Mouse (Mus musculus) cerebellum, adult 11 months (tissue): ENCODE measurements around the gene Ano2.
A peak's percentile ranks its signal among the peaks of the same experiment; 100 is the strongest.

Experiments used
- DNase-seq: peaks from one replicate; pipeline ENCODE4 v3.0.0; 2022

Ano2 gene

DNA sequence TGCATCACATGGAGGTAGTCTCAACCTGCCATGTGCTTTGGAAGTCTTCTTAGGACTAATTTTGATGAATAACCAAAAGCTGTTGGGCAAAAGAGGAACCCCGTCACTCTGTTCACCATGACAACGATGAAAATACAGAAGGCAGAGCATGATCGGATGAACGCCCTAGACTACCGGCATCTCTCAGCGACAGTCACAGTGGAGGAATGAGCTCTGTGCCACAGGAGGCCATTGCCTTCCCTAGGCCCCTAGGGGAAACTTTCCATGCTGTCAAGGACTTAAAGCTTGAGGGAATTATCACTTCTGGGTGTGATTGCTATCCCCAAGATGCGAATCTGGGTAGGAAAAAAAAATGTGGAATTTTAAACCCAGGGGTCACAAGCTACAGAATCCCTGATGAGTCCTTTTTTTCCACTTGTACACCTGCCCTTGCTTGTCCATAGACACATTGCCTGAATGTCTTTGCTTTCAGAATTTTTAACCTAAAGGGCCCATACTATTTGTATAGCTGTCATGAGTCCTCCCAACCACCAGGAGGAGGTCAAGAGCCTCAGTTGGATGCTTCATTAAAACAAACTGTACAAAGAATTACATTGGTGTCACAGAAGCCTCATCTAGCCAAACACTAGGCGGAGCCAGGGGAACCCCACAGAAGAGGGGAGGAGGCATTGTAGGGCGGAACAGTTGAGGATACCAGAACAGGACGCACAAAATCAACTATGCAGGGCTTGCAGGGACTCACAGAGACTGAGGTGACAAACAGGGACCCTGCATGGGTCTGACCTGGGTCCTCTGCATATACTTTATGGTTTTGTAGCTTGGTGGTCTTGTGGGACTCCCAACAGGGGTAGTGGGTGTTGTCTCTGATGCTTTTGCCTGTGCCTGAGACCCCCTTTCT is 53.2 kb downstream of the Ano2 start:
- no peak for DNase-seq

DNA sequence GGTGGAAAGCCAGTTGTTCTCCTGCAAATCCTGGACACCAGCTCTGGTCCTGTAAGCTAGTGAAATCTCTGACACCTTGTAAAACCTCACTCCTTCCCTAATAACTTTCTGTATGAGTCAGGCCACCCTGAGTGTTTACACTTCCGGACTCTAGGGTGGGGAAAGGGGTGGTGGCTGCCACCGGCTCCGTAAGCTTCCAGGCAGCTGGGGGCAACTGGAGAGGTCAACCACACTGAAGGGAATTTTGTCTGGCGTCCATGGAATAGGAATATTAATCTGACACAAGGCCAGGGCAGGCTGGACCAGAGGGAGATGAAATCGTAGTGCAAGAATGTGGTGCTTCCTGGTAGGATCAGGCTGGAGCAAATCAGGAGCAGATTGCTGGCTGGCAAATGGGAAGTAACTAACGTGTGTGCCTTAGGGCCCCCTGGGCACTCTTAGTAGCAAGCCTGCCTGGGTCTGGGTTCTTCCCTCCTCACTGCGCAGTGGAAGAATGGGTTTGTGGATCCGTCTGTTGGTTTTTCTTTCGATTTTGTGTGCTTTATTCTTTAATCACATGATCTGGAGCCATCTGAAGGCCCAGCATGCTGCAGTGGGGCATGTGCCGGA is 57.2 kb downstream of the Ano2 start:
- DNase-seq: no peak

DNA sequence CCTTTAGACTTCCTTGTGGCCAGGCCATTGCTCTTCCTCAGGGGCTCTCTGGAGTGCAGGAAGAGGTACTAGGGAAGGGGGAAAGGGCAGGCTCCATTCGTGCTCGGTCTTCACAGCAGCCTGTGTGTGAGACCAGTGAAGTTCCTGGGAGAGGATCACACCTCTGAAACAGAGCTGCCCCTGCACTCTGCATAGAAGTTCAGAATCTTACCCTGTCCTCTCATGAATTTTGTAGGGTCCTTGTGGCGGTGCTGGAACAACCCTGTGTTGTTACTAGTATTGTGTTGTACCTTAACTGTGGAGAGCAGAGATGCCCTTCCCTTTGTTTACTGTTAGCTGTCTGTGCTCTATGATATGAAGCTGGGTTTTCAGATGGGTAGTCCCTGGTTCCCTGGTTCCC is 58.4 kb downstream of the Ano2 start:
- DNase-seq: no peak

DNA sequence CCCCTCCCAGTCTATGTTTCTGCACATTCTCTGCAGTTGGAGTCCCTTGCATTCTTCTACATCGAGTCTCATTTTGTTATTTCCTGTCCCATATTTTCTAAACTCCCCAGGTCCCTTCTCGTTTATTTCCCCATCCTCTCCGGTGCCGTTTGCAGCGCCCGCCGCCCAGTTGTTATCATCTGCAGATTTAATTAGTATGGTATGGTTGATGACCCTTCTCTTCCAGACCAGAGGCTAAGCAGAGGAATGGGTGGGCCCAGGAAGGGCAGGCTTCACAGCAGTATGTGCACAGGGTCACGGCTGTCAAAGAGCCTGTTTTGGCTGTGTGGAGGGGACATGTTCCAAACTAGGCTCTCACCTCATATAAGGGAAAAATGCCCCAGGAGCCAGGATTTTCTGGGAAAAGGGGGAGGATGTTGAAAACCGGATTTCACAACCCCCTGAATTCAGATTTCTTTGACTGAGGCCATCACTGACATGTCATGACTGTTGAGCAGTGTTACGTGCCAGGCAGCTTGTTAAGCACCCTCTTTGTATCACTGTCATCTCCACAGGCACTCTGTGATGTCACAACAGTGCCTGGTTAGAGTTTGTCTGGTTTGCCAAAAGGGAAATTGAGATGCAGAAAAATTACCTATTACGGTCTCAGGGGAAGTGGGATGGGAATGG is 72.8 kb downstream of the Ano2 start:
- DNase-seq: no peak

DNA sequence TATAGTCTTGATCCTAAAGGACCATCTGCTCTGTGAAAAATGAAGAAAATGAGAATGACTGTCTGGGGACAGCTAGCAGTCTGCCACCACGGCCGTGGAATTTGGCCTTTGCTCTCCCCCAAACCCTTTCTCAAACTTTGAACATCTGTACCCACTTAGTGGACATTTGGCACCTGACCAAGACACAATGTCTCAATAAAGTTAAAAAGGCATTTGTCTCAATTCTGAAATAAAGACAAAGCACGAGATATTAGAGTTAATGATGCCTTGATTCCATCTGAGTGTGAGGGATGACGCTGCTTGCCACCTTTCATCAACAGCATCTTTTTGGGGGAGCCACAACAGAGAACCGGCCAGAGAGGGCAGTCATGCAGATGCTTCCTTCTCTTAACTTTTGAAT is 83.0 kb downstream of the Ano2 start:
- DNase-seq: no peak

DNA sequence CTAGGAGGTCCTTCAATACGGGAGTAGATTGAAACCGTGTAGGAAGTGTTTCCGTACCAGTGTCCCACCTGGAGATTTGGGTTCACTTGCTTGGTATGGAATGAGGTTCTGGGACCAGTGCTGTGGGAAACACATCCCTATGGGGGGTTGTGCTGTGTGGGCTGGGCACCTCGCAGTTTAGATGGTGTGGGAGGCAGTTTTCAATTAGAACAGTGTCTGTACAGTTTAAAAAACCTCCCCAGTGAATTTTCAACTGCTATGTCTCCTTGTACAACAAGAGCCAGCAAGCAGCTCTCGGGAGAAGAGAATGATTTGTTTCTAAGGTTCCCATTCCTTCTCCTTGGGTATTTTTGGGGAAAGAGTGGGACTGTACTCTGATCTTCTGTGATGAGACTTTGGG is 86.1 kb downstream of the Ano2 start:
- DNase-seq: no peak

DNA sequence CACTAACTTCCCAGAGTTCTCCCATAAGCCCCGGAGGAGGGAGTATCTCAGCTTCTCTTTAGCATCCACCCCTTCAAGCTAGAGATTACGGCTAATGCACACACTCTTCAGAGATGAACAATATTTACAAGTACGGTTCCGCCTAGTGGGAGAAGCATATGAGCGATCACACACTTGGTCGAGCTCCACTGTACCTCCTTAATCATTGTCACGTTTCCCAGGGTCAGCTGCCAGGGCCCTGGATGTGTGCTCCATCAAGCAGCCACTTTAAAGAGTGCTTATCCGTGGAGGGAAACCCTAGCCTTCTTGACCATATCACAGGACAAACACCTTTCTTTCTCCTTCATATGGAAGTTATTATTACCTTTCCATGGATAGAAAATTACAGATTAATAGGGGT is 112.7 kb downstream of the Ano2 start:
- no peak for DNase-seq

DNA sequence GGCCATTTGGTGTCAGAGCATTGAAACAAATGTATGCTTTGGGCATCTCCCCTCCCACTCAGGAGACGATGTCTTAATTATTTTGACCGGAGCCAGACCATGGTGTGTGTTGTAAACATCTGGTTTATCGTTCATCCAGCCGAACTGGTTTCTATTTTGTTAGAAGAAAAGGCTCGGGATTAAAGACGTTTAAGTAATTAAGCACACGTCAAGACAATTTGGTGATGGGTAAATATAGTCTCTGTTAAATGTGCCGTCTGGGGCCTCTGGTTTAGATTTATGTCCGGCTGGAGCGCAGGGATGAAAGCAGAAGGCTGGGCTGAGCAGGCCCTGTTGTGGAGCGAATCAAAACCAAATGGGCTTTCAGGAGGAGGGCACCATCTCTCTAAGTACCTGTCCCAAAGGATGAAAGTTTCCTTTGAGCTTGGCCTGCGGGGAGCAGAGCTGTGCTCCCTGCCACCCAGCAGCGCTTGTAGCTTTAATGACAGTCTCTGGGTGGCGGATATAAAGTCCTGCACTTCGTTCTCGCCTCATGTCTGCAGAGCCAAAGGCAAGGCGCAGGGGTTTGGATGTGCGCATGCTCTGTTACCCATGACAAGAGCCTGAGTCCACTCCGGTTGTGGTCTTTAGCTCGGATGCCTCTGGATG is 113.3 kb downstream of the Ano2 start:
- no peak for DNase-seq

DNA sequence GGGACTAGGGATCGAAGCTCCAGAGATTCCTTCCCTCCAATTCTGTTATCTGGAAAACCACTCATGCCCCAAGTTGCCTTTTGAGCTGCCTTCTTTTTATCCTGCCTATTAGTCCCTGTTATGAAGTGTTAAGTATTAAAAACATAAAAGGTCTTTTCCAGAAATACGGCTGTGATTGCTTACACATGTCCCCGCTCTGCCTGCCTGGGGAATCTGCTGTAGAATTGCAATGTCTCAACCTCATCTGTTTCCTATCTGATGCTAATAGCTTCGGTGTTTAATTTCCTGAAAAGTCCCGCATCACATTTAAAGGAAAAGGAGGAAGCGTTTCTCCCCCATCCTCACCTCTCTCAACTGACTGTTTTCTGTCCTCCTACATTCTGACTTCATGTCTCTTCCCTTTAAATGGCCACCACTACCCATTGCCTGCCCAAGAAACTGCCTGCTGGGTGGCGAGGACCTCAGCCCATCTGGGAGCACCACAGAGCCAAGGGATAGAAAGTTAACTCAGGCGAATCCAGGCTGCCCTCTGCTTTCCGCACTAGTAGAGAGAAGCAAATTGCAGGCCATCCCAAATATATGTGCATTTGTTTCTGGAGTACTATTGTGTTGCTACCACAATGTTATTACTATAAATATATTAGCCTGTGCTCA is 118.9 kb downstream of the Ano2 start:
- no peak for DNase-seq

DNA sequence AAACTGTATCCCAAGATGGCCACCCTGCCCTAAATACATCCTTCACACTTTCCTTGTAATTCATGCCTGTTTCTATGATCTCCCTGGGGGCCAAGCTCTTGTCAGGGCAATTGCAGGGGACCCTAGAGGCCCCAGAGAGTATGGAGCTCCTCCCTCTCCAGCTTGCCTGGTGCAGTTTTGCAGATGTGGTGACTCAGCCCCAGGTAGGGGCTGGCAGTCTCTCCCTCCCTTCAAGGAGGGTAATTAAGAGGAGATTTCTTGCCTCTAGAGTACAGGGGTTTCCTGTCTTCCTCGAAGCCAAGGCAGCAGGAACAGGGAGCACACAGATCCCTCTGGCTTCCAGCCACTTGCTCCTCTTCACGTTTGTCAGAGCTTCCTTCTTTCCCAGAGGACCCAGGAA is 121.2 kb downstream of the Ano2 start:
- no peak for DNase-seq

DNA sequence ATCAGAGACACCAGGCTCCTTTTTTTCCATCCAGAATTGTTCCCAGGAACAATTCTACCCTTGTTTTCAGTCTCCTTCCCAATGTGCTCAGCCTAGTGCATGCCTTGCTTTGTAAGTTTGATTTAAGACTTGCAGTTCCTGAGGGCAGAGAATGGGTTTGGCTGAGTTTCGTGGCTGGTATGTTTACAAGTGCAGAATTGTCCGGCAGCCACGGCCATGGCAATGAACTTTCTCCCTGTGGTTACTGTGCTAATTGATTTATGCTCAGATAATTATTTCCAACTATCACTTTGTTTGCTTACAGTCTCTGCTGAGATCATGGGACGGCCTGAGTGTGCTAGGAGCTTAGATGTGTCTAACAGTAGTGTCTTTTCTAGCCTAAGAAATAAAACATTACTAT is 147.9 kb downstream of the Ano2 start:
- no peak for DNase-seq

DNA sequence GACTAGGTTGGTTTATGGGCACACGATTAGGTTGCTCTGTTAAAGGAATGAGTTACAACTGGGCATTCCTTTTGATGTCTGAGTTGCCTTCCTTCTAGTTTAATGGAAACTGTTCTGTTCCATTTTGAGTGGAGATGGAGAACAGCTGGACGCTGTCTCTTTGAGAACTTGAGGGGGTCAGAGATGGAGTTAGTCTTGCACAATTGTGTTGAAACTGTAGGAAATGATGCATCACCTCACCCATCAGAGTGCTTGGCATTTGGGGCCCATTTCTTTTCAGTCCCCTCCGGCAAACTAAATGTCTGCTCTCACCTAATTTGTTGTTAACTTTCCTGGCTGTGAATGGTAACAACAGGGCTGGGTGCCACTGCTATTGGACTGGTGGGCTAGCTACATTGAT is 151.1 kb downstream of the Ano2 start:
- no peak for DNase-seq

DNA sequence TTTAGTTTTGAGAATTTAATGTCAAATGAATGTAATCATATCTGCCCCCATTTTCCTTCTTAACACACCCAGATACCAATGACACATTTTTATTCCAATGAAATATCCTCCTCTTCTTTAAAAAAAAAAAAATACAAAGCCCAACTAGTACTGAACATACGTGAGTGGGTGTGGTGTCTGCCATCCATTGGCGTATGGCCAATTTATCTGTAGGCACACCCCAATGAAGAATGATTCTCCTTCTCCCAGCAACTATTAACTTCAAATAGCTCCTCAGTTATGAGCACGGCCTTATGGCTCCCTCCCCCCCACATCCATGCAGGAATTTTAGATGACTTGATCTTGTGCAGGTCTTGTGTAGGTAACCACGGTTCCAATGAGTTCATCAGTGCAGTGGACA is 161.0 kb downstream of the Ano2 start:
- no peak for DNase-seq

DNA sequence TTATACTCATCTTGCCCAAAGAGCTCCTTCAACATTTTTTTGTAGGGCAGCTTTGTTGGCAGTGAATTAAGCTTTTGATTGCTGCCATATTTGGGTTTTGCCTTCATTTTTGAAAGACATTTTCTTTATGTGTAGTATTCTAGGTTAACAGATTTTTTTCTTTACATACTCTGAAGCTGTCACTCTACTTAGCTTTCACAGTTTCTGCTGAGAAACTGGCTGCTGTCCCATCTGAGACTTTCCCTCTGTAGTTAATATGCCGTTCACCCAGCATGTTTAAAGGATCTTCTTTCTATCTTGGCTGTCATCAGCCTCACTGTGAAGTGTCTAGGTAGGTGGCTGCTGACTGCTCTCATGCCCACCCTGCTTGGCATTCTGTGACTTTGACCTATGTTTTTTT is 168.1 kb downstream of the Ano2 start:
- no peak for DNase-seq

DNA sequence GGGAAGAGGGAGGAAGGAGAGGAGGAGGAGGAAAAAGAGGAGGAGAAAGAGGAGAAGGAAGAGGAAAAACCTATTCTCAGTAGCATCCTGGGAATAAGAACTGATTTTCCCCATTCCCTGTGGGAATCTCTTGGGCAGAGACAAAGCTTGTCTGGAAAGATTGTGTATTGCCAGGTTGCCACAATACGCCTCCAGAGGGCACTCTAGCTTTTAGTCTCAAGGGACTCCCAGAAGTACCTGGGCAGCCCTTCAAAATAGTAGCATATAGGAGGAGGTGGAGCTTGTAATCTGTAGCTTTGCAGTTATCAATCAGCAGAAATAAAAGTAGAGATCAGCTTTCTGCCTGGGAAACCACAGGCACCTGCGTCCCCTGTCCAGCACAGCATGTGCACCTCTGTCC is 178.3 kb downstream of the Ano2 start:
- peak; percentile 4 for DNase-seq

DNA sequence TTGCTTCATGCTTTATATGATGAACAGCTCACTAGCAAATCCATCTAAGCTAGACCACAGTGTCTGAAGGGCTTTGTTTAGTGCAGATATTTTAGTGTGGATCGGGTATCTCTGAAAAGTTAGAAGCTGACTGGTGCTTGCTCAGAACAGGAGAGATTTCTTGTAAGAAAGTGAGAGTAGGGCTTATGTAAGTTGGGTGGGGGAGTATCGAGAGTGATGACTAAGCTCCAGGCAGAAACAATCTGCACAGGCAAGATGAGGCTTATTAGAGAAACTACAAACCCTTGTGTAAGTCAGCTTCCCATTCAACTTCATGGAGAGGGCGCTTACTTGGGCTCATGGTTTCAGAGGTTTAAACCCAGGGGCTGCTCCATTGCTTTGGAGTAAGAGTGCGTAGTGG is 181.3 kb downstream of the Ano2 start:
- DNase-seq: no peak

DNA sequence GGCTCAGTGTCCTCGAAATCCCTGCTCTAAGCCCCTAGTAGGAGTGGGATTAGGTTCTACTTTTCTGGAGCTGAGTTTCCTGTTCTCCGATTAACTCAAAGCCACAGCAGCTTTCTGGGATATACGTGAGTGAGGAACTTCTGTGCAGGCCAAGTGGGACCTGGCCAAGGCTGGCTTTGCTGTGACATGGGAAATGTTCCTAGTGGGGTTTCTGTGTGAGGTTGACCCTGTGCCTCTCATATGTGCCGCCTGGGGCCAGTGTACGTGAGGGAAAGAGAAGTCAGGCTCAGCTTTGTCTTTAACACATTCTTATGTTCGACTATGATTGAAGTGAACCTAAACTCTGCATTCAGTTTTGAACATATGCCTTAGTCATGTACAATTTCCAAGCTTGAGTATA is 184.5 kb downstream of the Ano2 start:
- DNase-seq: no peak

DNA sequence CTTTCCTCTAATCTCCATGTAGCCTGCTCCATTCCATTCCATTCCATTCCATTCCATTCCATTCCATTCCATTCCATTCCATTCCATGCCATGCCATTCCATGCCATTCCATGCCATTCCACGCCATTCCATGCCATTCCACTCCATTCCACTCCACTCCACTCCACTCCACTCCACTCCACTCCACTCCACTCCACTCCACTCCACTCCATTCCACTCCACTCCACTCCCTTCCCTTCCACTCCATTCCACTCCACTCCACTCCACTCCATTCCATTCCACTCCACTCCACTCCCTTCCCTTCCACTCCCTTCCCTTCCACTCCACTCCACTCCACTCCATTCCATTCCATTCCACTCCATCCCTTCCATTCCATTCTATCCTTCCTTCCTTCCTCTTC is 186.7 kb downstream of the Ano2 start:
- DNase-seq: no peak

DNA sequence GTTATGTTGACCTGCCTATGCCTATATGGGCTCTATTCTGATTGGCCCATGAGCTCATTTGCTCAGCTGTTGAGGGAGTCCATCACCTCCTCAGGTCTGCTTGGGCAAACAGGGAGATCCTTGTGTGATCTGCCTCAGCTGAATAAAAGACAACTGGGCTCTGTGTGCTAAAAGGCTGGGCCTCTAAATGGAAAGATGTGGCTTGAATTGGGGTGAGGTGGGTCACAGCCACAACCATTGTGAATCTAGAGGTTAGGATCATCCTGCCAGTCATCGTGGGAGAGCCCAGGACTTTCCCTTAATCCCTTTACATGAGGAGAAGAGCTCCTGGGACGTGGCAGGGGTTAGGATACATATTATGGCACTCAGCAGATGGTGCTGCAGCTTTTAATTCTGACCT is 188.5 kb downstream of the Ano2 start:
- no peak for DNase-seq

DNA sequence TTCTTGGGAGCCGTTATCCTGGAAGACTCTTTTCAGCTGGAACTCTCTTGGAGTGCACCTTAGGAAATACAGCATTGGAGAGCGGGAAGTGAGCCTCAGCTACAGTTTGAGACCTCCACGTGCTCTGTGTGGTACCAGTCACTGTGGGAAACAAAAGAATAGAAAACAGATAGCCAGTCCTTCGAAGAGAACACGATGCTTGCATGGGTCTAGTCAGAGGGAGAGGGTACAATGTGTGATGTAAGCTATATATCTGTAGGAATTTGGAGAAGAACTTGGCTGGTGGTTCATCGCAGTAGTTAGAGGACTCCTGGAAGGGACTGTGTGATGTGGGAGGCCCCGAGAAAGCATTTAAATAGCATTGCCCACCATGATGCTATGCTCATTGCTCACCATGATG is 189.1 kb downstream of the Ano2 start:
- no peak for DNase-seq

DNA sequence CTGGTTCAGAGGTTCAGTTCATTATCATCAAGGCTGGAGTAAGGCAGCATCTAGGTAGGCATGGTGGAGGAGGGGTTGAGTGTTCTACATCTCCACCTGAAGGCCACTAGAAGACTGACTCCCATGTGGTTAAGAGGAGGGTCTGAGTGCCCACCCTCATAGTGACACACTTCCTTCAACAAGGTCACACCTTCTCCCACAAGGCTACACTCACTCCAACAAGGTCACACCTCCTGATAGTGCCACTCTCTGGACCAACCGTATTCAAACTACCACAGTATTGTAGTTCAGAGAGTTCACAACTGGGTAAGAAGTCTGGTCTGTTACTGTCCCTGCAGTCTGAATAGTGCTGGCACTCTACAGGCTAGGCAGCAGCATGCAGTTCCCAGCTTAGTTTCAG is 198.4 kb downstream of the Ano2 start:
- DNase-seq: no peak

DNA sequence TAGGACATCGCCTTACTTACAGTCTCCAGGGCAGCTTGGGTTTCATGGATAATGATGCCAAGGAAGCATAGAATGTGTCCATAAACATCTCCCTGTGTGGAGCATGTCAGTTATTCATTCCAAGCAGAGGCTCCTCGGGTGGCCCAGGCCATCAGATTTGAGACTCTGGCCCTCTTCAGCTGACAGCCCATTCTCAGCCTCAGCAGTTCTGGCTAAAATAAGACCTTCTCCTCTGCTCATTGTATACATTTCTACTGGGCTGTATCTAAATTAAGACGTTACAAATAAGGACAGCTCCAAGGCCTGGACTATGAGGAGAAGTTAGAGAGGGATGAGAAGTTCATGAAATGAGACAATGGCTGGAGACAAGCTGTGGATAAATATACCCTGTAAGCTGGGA is 204.1 kb downstream of the Ano2 start:
- no peak for DNase-seq

DNA sequence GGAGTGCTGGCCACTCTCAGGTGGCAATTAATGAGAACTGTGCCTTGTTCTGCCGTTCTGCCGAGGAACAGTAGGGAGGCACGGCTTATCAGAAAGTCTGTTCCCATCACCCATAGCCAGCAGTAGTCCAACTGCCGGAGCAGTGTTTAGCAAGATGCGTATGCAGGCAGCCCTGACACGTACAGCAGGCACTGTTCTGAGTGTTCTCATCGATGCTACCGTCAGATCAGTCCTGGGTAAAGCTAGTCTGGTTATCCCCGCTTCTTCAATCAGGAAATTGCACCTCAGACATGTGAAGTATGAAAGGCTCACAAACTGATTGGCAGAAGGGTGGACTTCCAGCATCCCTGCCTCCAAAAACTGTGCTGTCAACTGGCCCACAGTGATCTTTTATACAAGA is 224.2 kb downstream of the Ano2 start:
- DNase-seq: no peak
